Mouse (Mus musculus): ENCODE measurements around the gene Sec14l2. TPM values are rescaled to one million over a fixed set of nuclear protein-coding genes. Genes with fewer than 3 reads are reported as not detected.

The Sec14l2 gene
- polyA plus RNA-seq (2012; rRNA removed): 4.1 and 5.9 TPM in 2 replicates

DNA sequence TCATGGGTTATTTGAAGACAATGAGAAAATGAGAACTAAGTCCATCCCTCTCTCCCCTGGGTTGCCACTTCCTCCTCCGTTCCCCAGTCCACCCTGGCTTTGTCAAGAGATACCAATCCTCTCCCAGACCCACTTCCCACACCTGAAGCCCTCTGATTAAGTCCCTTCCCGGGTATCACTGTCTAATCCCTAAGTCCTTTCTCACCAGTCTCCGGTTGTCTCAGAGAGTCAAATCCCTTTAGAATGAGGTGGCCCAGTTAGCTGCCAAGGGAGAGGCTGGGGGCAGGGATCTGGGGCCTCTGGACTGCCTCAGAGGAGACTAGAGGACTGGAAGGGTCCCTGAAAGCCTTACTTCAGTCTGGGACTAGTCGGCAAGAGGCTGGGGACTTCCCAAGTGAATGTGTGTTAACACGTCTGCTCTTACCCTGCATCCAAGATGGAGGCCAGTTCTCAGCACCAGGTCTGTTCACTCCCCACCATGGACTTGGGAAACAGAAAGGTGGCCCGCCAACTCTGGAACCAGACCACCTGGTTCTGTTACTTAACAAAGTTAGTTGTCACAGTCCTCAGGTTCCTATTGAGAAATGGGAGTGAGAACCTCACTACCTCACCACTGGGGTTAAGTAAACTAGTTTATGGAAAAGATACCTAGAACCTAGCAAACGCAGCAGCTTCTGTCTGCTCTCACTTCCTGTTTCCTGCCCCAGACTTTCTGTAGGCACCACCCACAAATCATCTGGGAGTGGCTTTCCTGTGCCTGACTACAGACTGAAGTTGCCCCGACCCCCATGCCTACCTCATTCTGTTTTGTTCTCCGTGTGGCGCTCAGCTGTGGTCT lies at the start of gene Sec14l2:
Gene Sec14l2, minus strand, starts transcription at position 674 of the 838 bp plus-strand sequence.
- no peak for DNase-seq (ENCODE audit: low read depth)
- TF ChIP-seq CTCF (IDR thresholded peaks at IDR 0.05; ENCODE audit: borderline replicate concordance, extremely low read depth, insufficient read depth, insufficient read length): no peak
- TF ChIP-seq POLR2A (IDR thresholded peaks at IDR 0.05; ENCODE audit: borderline replicate concordance, extremely low read depth, insufficient read depth, insufficient read length, poor library complexity, severe bottlenecking): no peak

DNA sequence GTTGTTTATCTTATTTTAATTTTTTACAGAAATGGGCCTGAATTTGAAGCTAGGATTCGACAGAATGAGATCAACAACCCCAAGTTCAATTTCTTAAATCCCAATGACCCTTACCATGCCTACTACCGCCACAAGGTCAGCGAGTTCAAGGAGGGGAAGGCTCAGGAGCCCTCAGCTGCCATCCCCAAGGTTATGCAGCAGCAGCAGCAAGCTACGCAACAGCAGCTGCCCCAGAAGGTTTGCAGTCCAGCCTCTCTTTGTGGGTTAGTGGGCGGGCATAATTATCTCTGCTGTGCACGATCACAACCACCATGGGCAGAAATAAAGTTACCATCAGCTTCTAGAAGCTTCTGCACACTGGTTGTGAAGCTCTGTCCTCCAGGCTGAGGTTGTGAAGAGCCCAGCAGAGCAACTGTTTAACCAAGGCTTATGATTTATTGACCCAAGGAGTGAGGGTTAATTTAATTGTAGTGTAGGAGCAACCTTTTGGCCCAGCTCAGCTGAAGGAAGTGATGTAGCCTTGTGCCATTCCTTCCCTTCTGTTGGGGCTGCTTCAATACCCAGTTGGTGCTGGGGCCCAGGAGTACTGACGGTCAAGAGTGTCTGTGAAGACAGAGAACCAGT lies 43.4 kb upstream of the Sec14l2 start:
- TF ChIP-seq POLR2A (IDR thresholded peaks at IDR 0.05; ENCODE audit: borderline replicate concordance, extremely low read depth, insufficient read depth, insufficient read length, poor library complexity, severe bottlenecking) (no peak), CTCF (IDR thresholded peaks at IDR 0.05; ENCODE audit: borderline replicate concordance, extremely low read depth, insufficient read depth, insufficient read length) (no peak)
- no peak for DNase-seq (ENCODE audit: low read depth)

GRCm38 (mm10) chr11:4164701-4165100 lies 41.5 kb upstream of the Sec14l2 start:
- no peak for DNase-seq (ENCODE audit: low read depth)
- TF ChIP-seq POLR2A (IDR thresholded peaks at IDR 0.05; ENCODE audit: borderline replicate concordance, extremely low read depth, insufficient read depth, insufficient read length, poor library complexity, severe bottlenecking) (no peak), CTCF (IDR thresholded peaks at IDR 0.05; ENCODE audit: borderline replicate concordance, extremely low read depth, insufficient read depth, insufficient read length) (no peak)

- TF ChIP-seq CTCF (IDR thresholded peaks at IDR 0.05; ENCODE audit: borderline replicate concordance, extremely low read depth, insufficient read depth, insufficient read length) (no peak), POLR2A (IDR thresholded peaks at IDR 0.05; ENCODE audit: borderline replicate concordance, extremely low read depth, insufficient read depth, insufficient read length, poor library complexity, severe bottlenecking) (no peak)
- DNase-seq (ENCODE audit: low read depth): no peak
Observed at GRCm38 (mm10) chr11:4160758-4161480, 37.7 kb upstream of the Sec14l2 start.

GRCm38 (mm10) chr11:4159808-4160708 lies 36.8 kb upstream of the Sec14l2 start, which contains the start of the genes Ccdc157 and Sf3a1:
Gene Ccdc157, minus strand, starts transcription at chr11:4160293.
Gene Sf3a1, plus strand, starts transcription at chr11:4160350.
- peak; percentile 97 for DNase-seq (ENCODE audit: low read depth)
- TF ChIP-seq CTCF (IDR thresholded peaks at IDR 0.05; ENCODE audit: borderline replicate concordance, extremely low read depth, insufficient read depth, insufficient read length): no peak
- 0 out of 2 replicates have a peak, but pooled peaks have one; percentile 30 for TF ChIP-seq POLR2A (IDR thresholded peaks at IDR 0.05; ENCODE audit: borderline replicate concordance, extremely low read depth, insufficient read depth, insufficient read length, poor library complexity, severe bottlenecking)

DNA sequence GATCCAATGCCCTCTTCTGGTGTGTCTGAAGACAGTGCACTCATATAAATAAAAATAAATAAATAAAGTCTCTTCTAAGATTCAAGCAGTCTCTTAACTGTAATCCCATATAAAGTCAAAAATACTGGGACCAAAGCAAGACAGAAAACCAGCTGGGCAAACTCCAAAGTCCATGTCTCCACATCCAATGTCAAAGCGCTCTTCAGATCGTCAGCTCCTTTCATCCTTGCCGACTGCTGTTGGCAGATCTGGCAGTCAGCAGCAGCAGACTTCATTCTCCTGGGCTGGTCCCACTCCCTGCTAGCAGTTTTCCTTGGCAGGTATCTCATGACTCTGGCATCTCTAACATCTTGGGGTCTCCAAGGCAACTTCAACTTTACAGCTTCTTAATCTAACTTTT lies 35.5 kb upstream of the Sec14l2 start:
- no peak for TF ChIP-seq CTCF (IDR thresholded peaks at IDR 0.05; ENCODE audit: borderline replicate concordance, extremely low read depth, insufficient read depth, insufficient read length)
- TF ChIP-seq POLR2A (IDR thresholded peaks at IDR 0.05; ENCODE audit: borderline replicate concordance, extremely low read depth, insufficient read depth, insufficient read length, poor library complexity, severe bottlenecking): no peak
- no peak for DNase-seq (ENCODE audit: low read depth)

GRCm38 (mm10) chr11:4155641-4156040 lies 32.4 kb upstream of the Sec14l2 start:
- no peak for DNase-seq (ENCODE audit: low read depth)
- TF ChIP-seq CTCF (IDR thresholded peaks at IDR 0.05; ENCODE audit: borderline replicate concordance, extremely low read depth, insufficient read depth, insufficient read length): no peak
- TF ChIP-seq POLR2A (IDR thresholded peaks at IDR 0.05; ENCODE audit: borderline replicate concordance, extremely low read depth, insufficient read depth, insufficient read length, poor library complexity, severe bottlenecking): no peak

DNA sequence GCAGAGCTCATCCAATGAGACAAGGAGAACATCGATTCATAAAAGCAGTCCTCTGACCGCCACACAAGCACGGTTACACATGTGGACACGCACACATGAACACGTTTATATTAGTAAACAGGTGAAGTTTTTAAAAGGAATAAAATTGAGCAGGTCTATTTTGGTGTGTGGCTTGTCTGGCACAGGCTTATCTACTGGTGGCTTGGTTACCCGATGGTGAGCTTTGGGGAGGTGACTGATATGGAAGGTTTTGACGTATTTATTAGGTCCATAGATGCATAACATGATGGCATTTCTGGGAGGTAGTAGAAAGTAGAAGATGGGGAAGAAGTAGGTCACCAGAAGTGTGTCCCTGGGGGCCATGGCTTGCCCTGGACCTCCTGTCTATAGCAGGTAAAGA lies 30.5 kb upstream of the Sec14l2 start:
- no peak for DNase-seq (ENCODE audit: low read depth)
- TF ChIP-seq CTCF (IDR thresholded peaks at IDR 0.05; ENCODE audit: borderline replicate concordance, extremely low read depth, insufficient read depth, insufficient read length) (no peak), POLR2A (IDR thresholded peaks at IDR 0.05; ENCODE audit: borderline replicate concordance, extremely low read depth, insufficient read depth, insufficient read length, poor library complexity, severe bottlenecking) (no peak)

DNA sequence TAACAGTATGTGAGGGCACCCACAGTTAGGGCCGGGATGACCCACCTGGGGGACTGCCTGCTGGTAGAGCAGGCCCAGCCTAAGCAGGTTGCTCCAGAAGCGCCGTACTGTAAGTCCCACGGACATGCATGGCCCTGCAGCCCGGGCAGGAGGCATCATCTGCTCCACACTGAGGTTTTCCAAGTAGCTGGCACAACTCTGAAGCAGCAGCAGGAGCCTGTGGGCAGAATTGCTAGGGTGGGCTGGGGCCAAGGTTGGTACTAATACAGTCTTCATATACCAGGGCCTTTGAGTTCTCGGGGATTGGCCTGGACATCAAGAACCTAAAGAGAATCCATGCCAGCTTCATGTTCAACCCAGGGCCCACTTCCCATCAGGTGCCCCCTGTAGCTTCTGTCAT lies 26.7 kb upstream of the Sec14l2 start:
- TF ChIP-seq CTCF (IDR thresholded peaks at IDR 0.05; ENCODE audit: borderline replicate concordance, extremely low read depth, insufficient read depth, insufficient read length) (no peak), POLR2A (IDR thresholded peaks at IDR 0.05; ENCODE audit: borderline replicate concordance, extremely low read depth, insufficient read depth, insufficient read length, poor library complexity, severe bottlenecking) (no peak)
- DNase-seq (ENCODE audit: low read depth): no peak

DNA sequence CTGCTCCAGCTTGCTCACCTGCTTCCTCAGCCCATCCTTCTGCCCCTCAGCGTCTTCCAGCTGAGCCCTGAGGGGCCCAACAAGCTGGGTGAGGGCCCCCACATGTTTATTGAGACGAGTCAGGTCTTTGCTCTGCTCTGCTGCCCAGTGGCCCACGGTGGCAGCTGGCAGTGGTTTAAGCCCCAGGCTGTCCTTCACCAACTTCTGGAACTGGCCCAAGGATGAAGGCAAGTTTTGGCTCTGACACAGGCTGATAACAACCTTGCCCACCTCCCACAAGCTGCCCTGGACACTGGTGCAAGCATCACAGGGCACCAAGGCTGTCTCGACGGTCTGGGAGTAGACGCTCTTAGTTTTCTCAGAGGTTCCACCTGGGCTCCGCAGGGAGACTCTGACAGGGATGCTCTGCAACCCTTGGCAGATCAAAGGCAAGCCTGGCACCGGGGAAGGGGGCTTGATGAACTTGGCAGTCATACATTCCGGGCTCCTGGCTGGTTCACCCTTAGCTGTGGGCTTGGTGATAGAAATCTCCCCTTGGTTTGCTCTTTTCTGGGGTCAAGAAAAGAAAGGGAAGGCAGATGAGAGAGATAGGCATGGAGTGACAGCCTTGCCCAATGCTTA lies 25.4 kb upstream of the Sec14l2 start:
- no peak for DNase-seq (ENCODE audit: low read depth)
- TF ChIP-seq CTCF (IDR thresholded peaks at IDR 0.05; ENCODE audit: borderline replicate concordance, extremely low read depth, insufficient read depth, insufficient read length): no peak
- no peak for TF ChIP-seq POLR2A (IDR thresholded peaks at IDR 0.05; ENCODE audit: borderline replicate concordance, extremely low read depth, insufficient read depth, insufficient read length, poor library complexity, severe bottlenecking)

All from brain, embryonic 14.5 days (tissue).